Mouse (Mus musculus): ENCODE results near the gene Cyp3a11. TPM values are rescaled to one million over a fixed set of nuclear protein-coding genes. Genes with fewer than 3 reads are reported as not detected.
"Not testable (repeated sequence)": the region's sequence is repeated elsewhere in the genome, so short reads cannot be mapped to it uniquely, and the experiment has no call there.

The Cyp3a11 gene
- 31.7 and 33.3 TPM in 2 replicates for polyA plus RNA-seq (2015; fragmentation: Nextera tagmentation; extraction: Ambion mirVana)

- Histone ChIP-seq H3K4me1 (replicated peaks) (no peaks in the 10 kb centered on the region), H3K27me3 (no peaks in the 10 kb centered on the region), H3K36me3 (replicated peaks) (no peaks in the 10 kb centered on the region), H3K27ac (replicated peaks) (peak within 1 kb of the TSS; percentile 53), H3K4me2 (no peak within 1 kb of the TSS), H3K9me3 (replicated peaks) (no peaks in the 10 kb centered on the region), H3K4me3 (replicated peaks) (no peak within 1 kb of the TSS), H3K9ac (no peak within 1 kb of the TSS)
- ATAC-seq (ENCODE audit: insufficient read depth): no peak
- WGBS (ENCODE audit: insufficient replicate concordance): 59% methylated on average over 3 of the region's 3 CpGs
Observed at GRCm38 (mm10) chr5:145879688-145880087, at the start of gene Cyp3a11. TSS of gene Cyp3a11 (minus strand) at chr5:145879964.

DNA sequence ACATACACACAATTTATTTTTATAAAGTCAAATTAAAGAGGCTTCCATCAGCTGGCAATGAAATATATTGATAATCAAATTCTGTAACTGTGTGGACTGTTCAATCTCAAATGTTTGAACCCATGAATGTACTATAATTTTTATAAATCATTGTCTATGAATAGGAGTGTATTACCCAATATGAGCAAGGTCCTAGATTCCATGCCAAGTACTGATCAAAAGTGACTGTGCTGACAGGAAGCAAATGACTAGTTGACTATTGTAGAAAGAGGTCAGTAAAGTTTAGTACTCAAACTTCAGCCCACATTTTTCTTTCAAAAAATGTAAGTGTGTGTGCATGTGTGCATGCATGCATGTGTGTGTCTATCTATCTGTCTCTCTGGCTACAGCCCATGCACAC lies 33.1 kb upstream of the Cyp3a11 start:
- H3K27ac ChIP-seq (replicated peaks): no peak overlapping the region
- H3K4me1 ChIP-seq (replicated peaks): no peaks in the 10 kb centered on the region
- no peaks in the 10 kb centered on the region for H3K36me3 ChIP-seq (replicated peaks)
- ATAC-seq (ENCODE audit: insufficient read depth): no peak
- H3K4me3 ChIP-seq (replicated peaks): no peak overlapping the region
- no peak overlapping the region for H3K9ac ChIP-seq
- no peaks in the 10 kb centered on the region for H3K27me3 ChIP-seq
- 0 out of 2 replicates have a peak, but pooled peaks cover 5% of the 10 kb centered on the region for H3K9me3 ChIP-seq (replicated peaks)
- no peak overlapping the region for H3K4me2 ChIP-seq

- no peak overlapping the region for H3K4me2 ChIP-seq
- no peaks in the 10 kb centered on the region for H3K36me3 ChIP-seq (replicated peaks)
- ATAC-seq (ENCODE audit: insufficient read depth): peak; percentile 56
Observed at GRCm38 (mm10) chr5:145911781-145912180, 32.0 kb upstream of the Cyp3a11 start.

DNA sequence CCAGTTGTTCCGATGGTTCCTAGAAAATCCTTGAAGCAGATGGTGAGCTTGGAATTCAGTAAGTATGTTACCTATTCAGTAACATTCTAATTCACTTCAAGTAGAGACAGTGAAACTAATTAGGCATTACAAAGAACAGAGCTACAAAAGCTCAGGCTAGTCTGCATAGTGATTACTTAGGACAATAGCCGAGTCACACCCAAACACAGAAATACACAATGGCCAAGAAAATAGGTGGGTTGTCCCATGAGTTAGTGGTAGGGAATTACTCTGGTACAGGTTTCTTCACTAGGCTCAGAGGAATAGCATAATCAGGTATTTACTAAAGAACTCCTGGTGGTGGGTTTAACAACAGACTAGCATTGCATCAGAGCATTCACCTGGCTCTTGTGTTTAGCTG lies 27.2 kb upstream of the Cyp3a11 start:
- not testable (repeated sequence) for H3K4me2 ChIP-seq; H3K27me3 ChIP-seq; H3K9me3 ChIP-seq (replicated peaks); H3K36me3 ChIP-seq (replicated peaks); H3K27ac ChIP-seq (replicated peaks); H3K9ac ChIP-seq; H3K4me1 ChIP-seq (replicated peaks); H3K4me3 ChIP-seq (replicated peaks); ATAC-seq (ENCODE audit: insufficient read depth)
- 70% methylated on average over 2 of the region's 2 CpGs for WGBS (ENCODE audit: insufficient replicate concordance)

More at GRCm38 (mm10) chr5:145911781-145912180, 32.0 kb upstream of the Cyp3a11 start:
- Histone ChIP-seq H3K27ac (replicated peaks) (no peak overlapping the region), H3K9ac (no peak overlapping the region), H3K4me1 (replicated peaks) (no peaks in the 10 kb centered on the region), H3K27me3 (no peaks in the 10 kb centered on the region), H3K4me3 (replicated peaks) (no peak overlapping the region), H3K9me3 (replicated peaks) (0 out of 2 replicates have a peak, but pooled peaks cover 5% of the 10 kb centered on the region)

GRCm38 (mm10) chr5:145904535-145904934 lies 24.8 kb upstream of the Cyp3a11 start:
- no peaks in the 10 kb centered on the region for H3K4me1 ChIP-seq (replicated peaks)

GRCm38 (mm10) chr5:145903349-145903748 lies 23.6 kb upstream of the Cyp3a11 start:
- no peaks in the 10 kb centered on the region for H3K27me3 ChIP-seq
- ATAC-seq (ENCODE audit: insufficient read depth): no peak
- WGBS (ENCODE audit: insufficient replicate concordance): 77% methylated on average over 1 of the region's 1 CpGs
- no peak overlapping the region for H3K27ac ChIP-seq (replicated peaks)
- no peak overlapping the region for H3K4me3 ChIP-seq (replicated peaks)
- H3K4me1 ChIP-seq (replicated peaks): no peaks in the 10 kb centered on the region
- H3K4me2 ChIP-seq: no peak overlapping the region
- H3K36me3 ChIP-seq (replicated peaks): no peaks in the 10 kb centered on the region
- 0 out of 2 replicates have a peak, but pooled peaks cover under 1% of the 10 kb centered on the region for H3K9me3 ChIP-seq (replicated peaks)
- no peak overlapping the region for H3K9ac ChIP-seq

More at GRCm38 (mm10) chr5:145904535-145904934, 24.8 kb upstream of the Cyp3a11 start:
- no peaks in the 10 kb centered on the region for H3K27me3 ChIP-seq
- H3K4me2 ChIP-seq: no peak overlapping the region
- no peak overlapping the region for H3K4me3 ChIP-seq (replicated peaks)
- no peak overlapping the region for H3K9ac ChIP-seq
- H3K27ac ChIP-seq (replicated peaks): no peak overlapping the region
- WGBS (ENCODE audit: insufficient replicate concordance): 47% methylated on average over 1 of the region's 1 CpGs
- H3K36me3 ChIP-seq (replicated peaks): no peaks in the 10 kb centered on the region
- no peak for ATAC-seq (ENCODE audit: insufficient read depth)
- 0 out of 2 replicates have a peak, but pooled peaks cover 5% of the 10 kb centered on the region for H3K9me3 ChIP-seq (replicated peaks)

- Histone ChIP-seq H3K4me2 (no peak overlapping the region), H3K4me1 (replicated peaks) (no peaks in the 10 kb centered on the region), H3K9ac (no peak overlapping the region), H3K9me3 (replicated peaks) (no peaks in the 10 kb centered on the region), H3K27me3 (no peaks in the 10 kb centered on the region), H3K27ac (replicated peaks) (no peak overlapping the region), H3K4me3 (replicated peaks) (no peak overlapping the region), H3K36me3 (replicated peaks) (no peaks in the 10 kb centered on the region)
- 23% methylated on average over 2 of the region's 2 CpGs for WGBS (ENCODE audit: insufficient replicate concordance)
- no peak for ATAC-seq (ENCODE audit: insufficient read depth)
Observed at GRCm38 (mm10) chr5:145900436-145900990, 20.7 kb upstream of the Cyp3a11 start.

- WGBS (ENCODE audit: insufficient replicate concordance): 35% methylated on average over 1 of the region's 1 CpGs
- Histone ChIP-seq H3K4me2 (no peak overlapping the region), H3K4me1 (replicated peaks) (no peaks in the 10 kb centered on the region), H3K36me3 (replicated peaks) (no peaks in the 10 kb centered on the region), H3K4me3 (replicated peaks) (no peak overlapping the region), H3K27ac (replicated peaks) (no peak overlapping the region), H3K27me3 (no peaks in the 10 kb centered on the region), H3K9me3 (replicated peaks) (no peaks in the 10 kb centered on the region), H3K9ac (no peak overlapping the region)
- ATAC-seq (ENCODE audit: insufficient read depth): no peak
Observed at GRCm38 (mm10) chr5:145897271-145897670, 17.5 kb upstream of the Cyp3a11 start.

- Histone ChIP-seq H3K36me3 (replicated peaks) (no peaks in the 10 kb centered on the region), H3K9me3 (replicated peaks) (no peaks in the 10 kb centered on the region), H3K4me3 (replicated peaks) (no peak overlapping the region), H3K27ac (replicated peaks) (peak overlapping the region; percentile 53; the same call in 1 of the 2 replicates), H3K9ac (no peak overlapping the region), H3K27me3 (no peaks in the 10 kb centered on the region), H3K4me1 (replicated peaks) (no peaks in the 10 kb centered on the region), H3K4me2 (no peak overlapping the region)
- peak; percentile 57 for ATAC-seq (ENCODE audit: insufficient read depth)
Observed at GRCm38 (mm10) chr5:145881207-145881606, 1.4 kb upstream of the Cyp3a11 start.

GRCm38 (mm10) chr5:145867433-145867832 lies 12.3 kb downstream of the Cyp3a11 start:
- not testable (repeated sequence) for H3K36me3 ChIP-seq (replicated peaks); H3K4me3 ChIP-seq (replicated peaks); H3K9ac ChIP-seq; H3K4me2 ChIP-seq; H3K4me1 ChIP-seq (replicated peaks); H3K9me3 ChIP-seq (replicated peaks); ATAC-seq (ENCODE audit: insufficient read depth); H3K27me3 ChIP-seq; H3K27ac ChIP-seq (replicated peaks)

GRCm38 (mm10) chr5:145805796-145806195 lies 74.0 kb downstream of the Cyp3a11 start, which contains the start of gene Cyp3a44:
TSS of gene Cyp3a44 (minus strand) at chr5:145805874.
- ATAC-seq (ENCODE audit: insufficient read depth); H3K9me3 ChIP-seq (replicated peaks); H3K27me3 ChIP-seq; H3K4me1 ChIP-seq (replicated peaks); H3K36me3 ChIP-seq (replicated peaks); H3K9ac ChIP-seq; H3K4me3 ChIP-seq (replicated peaks); H3K27ac ChIP-seq (replicated peaks); H3K4me2 ChIP-seq: not testable (repeated sequence)
- 36% methylated on average over 2 of the region's 2 CpGs for WGBS (ENCODE audit: insufficient replicate concordance)

Measured in liver, embryonic 15.5 days (tissue).